Mouse (Mus musculus) hindbrain, embryonic 10.5 days (tissue): Measurements from ENCODE around the gene Unc93b1. TPM values are rescaled to one million over a fixed set of nuclear protein-coding genes. Genes with fewer than 3 reads are reported as not detected.

Source experiments
- DNase-seq: peaks from one replicate; pipeline ENCODE4 v3.0.0-alpha.2; 2017; ENCODE audit warnings: low spot score
- H3K27ac ChIP-seq: fragments of 300-500 bp; sonication (generic); 2 replicates; pipeline ENCODE4 v1.5.1; 2016; ENCODE audit warnings: mild to moderate bottlenecking, moderate library complexity
- H3K27me3 ChIP-seq: fragments of 300-500 bp; sonication (generic); 2 replicates; pipeline ENCODE4 v1.6.1; 2016; ENCODE audit warnings: mild to moderate bottlenecking; ENCODE audit not compliant: poor library complexity, insufficient read depth, severe bottlenecking
- H3K36me3 ChIP-seq: fragments of 300-500 bp; sonication (generic); 2 replicates; pipeline ENCODE4 v1.6.1; 2016; ENCODE audit warnings: mild to moderate bottlenecking, moderate library complexity
- H3K4me1 ChIP-seq: fragments of 300-500 bp; sonication (generic); replicated peaks from 2 replicates; pipeline ENCODE4 v1.6.1; 2016; ENCODE audit warnings: mild to moderate bottlenecking
- H3K4me3 ChIP-seq: fragments of 300-500 bp; sonication (generic); 2 replicates; pipeline ENCODE4 v1.5.1; 2016; ENCODE audit warnings: mild to moderate bottlenecking, moderate library complexity
- H3K9me3 ChIP-seq: fragments of 300-500 bp; sonication (generic); 2 replicates; pipeline ENCODE4 v1.6.1; 2016; ENCODE audit warnings: mild to moderate bottlenecking, moderate library complexity
- WGBS: fragments of 180-500 bp; shearing (Covaris S2); methylation state at CpG from one replicate; pipeline ENCODE4 v1.1.7; 2016; 5-methylcytosine and 5-hydroxymethylcytosine counted together
- polyA plus RNA-seq: library from polyadenylated mRNA; unstranded; fragments of >200 nt; fragmentation: Nextera tagmentation; extraction: Ambion mirVana; gene quantifications from 2 replicates; pipeline ENCODE4 v1.2.1, GENCODE M21; 2016

Gene Unc93b1
- polyA plus RNA-seq, 1 experiment from 2014 or later = 8.8 TPM

DNA sequence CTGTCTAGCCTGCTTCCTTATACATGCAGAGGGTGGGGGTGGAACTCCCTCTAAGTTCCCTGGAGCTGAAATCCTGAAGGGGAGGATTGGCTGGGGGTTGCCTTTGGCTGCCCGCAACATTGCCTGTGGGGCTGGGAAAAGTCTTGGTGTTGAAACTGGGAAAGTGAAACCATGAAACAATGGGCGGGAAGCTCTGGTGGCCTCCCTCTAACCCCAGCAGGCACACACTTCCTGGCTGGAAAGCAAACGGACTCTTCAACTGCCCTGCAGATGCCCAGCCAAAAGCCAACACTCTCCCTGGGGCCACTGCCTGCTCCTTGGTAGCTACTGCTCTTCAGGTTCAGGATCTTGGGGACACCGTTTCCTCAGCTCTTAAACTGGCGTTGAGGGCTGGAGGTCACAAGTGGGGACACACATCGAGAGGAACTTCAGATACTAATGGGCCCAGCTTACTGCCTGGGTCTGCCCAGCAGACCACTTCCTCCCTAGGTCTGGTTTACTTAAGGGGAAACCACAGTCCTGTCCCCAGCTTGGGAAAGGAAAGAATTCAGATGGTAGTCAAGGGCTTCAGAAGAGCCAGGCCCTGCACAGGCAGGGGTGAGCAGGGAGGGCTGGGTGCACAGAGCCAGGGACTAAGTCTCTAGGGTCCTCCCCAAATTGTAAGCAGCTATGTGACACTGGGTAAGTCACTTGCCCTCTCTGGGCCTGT is 29.6 kb upstream of the Unc93b1 start:
- Histone ChIP-seq H3K27me3 (peaks cover 9% of the 10 kb centered on the region; the same call in 1 of the 2 replicates), H3K27ac (peak overlapping the region; percentile 73), H3K9me3 (no peaks in the 10 kb centered on the region), H3K36me3 (peaks cover 48% of the 10 kb centered on the region), H3K4me3 (peak overlapping the region; percentile 53), H3K4me1 (peaks cover 47% of the 10 kb centered on the region)
- 48% methylated on average over 6 of the region's 6 CpGs for WGBS
- peak; percentile 34 for DNase-seq

DNA sequence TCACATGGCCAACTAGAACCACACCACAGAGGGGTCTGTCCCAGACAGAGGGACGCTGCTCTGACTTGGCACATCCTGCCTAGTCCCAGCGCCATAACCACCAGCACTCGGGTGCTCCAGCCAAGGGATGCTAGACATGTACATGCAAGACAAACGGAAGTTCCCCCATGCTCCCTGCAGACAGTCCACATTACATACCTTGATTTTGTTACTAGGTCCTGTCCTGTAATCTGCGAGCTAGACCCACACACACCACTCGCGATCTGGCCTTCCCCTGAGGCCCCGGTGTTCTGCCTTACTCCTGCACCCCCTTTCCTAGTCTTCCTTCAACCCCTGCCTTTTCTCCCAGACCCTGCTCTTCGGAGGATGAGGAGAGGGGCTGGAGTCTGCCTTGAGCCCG is 28.7 kb upstream of the Unc93b1 start:
- Histone ChIP-seq H3K27ac (peak overlapping the region; percentile 83), H3K27me3 (peaks cover 9% of the 10 kb centered on the region; the same call in 1 of the 2 replicates), H3K4me1 (peaks cover 47% of the 10 kb centered on the region), H3K4me3 (peak overlapping the region; percentile 53), H3K9me3 (no peaks in the 10 kb centered on the region), H3K36me3 (peaks cover 56% of the 10 kb centered on the region)
- 42% methylated on average over 10 of the region's 10 CpGs for WGBS
- DNase-seq = no peak

DNA sequence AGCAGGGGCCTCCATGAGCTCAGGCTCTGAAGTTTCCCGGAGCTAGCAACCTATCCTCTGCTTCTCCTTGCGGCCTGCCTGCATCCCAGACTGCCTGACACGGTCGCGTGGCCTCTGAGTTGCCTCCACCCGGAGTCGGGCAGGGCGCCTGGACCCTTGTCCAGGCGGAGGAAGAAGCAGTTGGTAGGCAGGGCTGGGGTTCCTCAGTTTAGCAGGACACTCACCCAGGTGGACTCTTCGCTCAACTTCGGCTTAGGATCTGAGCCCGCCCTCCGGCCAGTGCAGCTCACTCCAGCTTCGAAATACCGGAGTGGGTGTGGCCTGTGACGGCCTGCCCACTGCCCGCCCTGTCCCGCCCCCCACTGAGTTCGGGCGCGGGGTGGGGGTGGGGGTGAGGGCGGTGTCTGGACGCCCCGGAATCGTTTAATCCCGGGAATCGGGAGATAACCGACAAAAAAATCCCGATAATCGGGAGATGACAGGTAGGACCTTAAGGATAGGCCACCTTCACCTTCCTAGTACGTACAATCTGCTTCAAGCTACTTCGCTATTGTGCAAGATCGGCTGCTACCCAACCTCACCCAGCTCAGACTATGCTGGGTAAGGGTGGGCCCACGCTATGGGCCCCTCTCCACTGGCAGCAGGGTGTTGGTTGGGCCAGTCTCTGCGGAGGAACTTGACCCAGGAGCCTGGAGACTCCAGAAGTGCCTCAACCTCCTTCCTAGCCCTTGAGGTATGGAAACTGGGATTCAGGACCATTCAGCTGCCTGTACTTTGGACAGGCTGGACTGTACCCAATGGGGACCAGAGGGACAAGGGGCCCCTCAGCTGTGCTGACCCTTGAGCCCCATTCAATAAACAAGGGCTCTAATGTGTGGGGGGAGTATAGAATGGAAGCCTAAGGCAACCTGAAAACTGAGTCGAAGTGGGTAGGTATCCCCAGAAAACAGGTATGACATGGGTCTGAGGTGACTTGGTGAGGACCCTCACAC is 27.9 kb upstream of the Unc93b1 start, which contains the start of gene Tcirg1:
TSS of gene Tcirg1 (minus strand) at position 339 of the 992 bp plus-strand sequence.
- H3K4me1 ChIP-seq = peaks cover 55% of the 10 kb centered on the region
- peak within 1 kb of the TSS; percentile 83 for H3K27ac ChIP-seq
- H3K4me3 ChIP-seq = peak within 1 kb of the TSS; percentile 53
- H3K27me3 ChIP-seq = peaks cover 9% of the 10 kb centered on the region; the same call in 1 of the 2 replicates
- H3K9me3 ChIP-seq = no peaks in the 10 kb centered on the region
- peaks cover 50% of the 10 kb centered on the region for H3K36me3 ChIP-seq
- DNase-seq = peak; percentile 67
- WGBS = 6% methylated on average over 36 of the region's 36 CpGs

DNA sequence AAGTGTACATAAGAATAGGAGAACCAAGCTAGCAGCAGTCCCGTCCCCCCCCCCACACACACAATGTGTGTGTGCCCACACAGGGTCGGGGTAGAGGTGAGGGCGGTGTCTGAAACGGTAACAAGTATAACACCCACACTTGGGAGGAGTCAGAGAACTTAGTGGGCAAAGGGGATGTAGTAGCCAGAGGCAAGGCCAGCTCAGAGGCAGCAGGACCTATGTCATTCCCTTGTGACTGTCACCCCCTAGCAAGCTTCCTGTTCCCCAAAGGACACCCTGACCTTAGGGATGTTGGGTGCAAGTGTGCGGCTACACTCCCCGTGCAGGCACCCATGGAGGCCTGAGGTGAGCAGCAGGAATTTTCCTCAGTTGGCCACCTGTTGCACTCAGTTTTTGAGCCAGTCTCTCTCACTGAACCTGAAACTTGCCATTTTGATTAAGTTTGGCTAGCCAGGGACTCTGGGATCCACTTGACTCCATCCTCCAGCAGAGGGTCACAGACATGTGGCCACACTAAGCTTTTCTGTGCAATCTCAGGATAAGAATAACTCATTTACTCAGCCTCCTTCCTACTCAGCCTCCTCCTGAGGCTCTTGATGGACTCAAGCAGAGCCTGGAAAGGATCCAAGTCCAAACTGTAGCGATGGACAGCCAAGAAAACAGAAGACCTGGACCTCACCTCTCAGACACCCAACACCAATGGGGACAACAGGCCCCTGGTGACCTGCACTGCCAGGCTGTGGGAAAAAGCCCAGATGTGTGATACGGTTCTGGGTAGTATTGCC is 26.9 kb upstream of the Unc93b1 start:
- Histone ChIP-seq H3K27me3 (peaks cover 9% of the 10 kb centered on the region; the same call in 1 of the 2 replicates), H3K36me3 (peaks cover 40% of the 10 kb centered on the region), H3K4me1 (peaks cover 52% of the 10 kb centered on the region), H3K4me3 (no peak overlapping the region), H3K9me3 (no peaks in the 10 kb centered on the region), H3K27ac (0 out of 2 replicates have a peak overlapping the region, but pooled peaks have one; percentile 83)
- no peak for DNase-seq
- 80% methylated on average over 8 of the region's 8 CpGs for WGBS

DNA sequence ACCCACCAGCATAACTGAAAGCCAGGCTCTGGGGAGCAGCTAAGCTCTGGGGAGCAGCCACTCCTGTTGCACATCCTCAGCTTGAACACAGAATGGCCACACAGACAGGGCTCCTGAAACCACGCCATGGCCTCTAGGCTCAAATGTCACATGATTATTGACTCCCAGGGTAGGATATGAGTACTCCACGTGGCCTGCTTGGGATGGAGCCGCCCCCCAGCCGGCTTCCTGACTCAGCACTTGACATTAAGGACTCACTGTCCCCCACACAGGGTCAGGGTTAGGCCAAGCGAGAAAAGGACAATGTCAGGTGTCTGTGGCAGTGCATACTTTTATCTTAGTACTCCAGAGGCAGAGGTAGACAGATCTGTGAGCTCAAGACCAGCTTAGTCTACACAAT is 24.8 kb upstream of the Unc93b1 start:
- Histone ChIP-seq H3K4me1 (peaks cover 47% of the 10 kb centered on the region), H3K36me3 (peaks cover 35% of the 10 kb centered on the region), H3K27ac (no peak overlapping the region), H3K9me3 (no peaks in the 10 kb centered on the region), H3K27me3 (peaks cover 9% of the 10 kb centered on the region; the same call in 1 of the 2 replicates), H3K4me3 (no peak overlapping the region)
- no peak for DNase-seq
- WGBS = 82% methylated on average over 5 of the region's 5 CpGs

DNA sequence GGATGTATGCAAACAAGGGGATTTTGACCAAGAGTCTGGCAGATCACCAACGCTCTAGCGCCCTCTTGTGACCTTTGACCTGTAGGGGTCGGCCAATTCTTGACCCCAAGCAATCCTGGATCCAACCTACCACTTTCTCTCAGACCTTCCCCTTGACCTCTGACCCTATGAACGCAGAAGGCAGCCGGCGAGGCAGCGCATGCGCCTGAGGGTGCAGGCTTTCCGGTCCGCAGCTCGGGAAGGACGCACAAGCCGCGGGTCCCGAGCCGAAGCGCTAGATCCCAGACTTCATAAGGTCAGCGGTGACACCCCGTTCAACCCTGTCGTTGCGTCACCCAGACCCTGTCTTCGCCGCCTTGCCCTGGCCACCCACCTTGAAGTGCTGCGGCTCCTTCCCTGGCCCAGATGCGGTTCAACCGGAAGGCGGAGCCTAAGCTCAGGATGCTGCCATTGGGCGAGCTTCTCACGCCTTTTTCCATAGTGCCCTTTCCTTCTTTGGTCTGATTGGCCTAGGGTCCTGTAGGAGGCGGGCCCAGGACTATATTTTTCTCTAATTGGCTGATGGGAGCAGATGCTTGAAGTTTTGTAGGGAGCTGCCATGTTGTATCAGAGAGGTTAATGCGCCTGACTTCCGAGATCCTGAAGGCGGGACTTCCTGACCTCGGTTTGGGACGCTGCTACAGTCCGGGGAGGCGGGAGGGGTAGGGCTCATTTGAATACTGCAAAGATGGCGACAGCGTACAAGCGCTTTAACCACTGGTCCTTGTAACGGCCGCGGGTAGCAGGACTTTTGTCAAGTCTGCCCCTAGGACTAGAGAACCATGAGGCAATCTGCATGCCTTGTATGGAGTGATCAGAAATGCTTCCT is 22.4 kb upstream of the Unc93b1 start, which contains the start of gene Ndufs8:
TSS of gene Ndufs8 (minus strand) at position 438 of the 868 bp plus-strand sequence.
- H3K9me3 ChIP-seq = no peaks in the 10 kb centered on the region
- under 1% methylated on average over 43 of the region's 43 CpGs for WGBS

DNA sequence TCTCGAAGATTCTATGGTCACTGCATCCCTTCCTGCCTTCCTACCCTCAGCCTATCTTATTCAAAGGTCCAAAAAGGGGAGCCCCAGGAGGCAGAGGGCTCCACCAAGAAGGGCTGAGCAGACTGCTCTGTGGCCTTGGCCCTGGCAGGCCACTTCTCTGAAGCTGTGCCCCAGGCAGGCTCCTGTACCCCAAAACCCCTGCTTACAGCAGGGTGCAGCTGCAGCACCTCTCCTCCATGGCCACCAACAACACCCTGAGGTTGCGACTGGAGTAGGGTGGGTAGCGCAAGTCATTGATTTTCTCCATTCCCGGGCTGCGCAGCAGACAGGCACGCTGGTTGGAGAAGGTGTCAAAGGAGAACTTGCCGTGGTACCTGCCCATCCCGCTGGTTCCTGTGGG is 21.3 kb upstream of the Unc93b1 start:
- 90% methylated on average over 8 of the region's 8 CpGs for WGBS
- Histone ChIP-seq H3K4me3 (peak overlapping the region; percentile 67), H3K36me3 (peaks cover 25% of the 10 kb centered on the region), H3K27me3 (no peaks in the 10 kb centered on the region), H3K4me1 (peaks cover 26% of the 10 kb centered on the region), H3K27ac (peak overlapping the region; percentile 91), H3K9me3 (no peaks in the 10 kb centered on the region)
- DNase-seq = no peak

More for the DNA sequence above, 22.4 kb upstream of the Unc93b1 start, which contains the start of gene Ndufs8:
- peaks cover 35% of the 10 kb centered on the region for H3K36me3 ChIP-seq
- DNase-seq = peak; percentile 96
- no peaks in the 10 kb centered on the region for H3K27me3 ChIP-seq
- H3K4me3 ChIP-seq = peak within 1 kb of the TSS; percentile 67
- peak within 1 kb of the TSS; percentile 91 for H3K27ac ChIP-seq
- peaks cover 24% of the 10 kb centered on the region for H3K4me1 ChIP-seq

DNA sequence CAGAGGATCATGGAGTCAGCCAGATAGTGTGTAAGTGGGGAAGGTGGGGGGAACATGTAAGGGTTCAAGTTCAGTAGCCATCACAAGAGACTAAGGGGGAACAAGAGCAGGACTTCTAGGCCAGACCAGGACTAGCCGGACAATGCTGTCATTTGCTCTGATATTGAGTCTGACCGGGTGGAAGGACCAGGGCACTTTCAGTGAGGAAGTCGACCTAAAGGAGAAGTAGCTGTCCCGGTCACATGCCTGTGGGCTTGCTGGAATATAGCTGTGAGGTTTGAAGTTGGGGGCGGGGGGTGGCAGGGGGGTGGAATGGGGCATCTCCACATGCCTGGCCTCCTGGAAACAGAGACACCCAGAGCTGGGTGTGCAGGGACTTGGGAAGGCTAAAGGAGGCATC is 20.5 kb upstream of the Unc93b1 start:
- H3K27ac ChIP-seq = no peak overlapping the region
- H3K9me3 ChIP-seq = no peaks in the 10 kb centered on the region
- peaks cover 34% of the 10 kb centered on the region for H3K4me1 ChIP-seq
- peaks cover 16% of the 10 kb centered on the region for H3K36me3 ChIP-seq
- 93% methylated on average over 5 of the region's 5 CpGs for WGBS
- H3K27me3 ChIP-seq = no peaks in the 10 kb centered on the region
- no peak overlapping the region for H3K4me3 ChIP-seq
- DNase-seq = no peak

DNA sequence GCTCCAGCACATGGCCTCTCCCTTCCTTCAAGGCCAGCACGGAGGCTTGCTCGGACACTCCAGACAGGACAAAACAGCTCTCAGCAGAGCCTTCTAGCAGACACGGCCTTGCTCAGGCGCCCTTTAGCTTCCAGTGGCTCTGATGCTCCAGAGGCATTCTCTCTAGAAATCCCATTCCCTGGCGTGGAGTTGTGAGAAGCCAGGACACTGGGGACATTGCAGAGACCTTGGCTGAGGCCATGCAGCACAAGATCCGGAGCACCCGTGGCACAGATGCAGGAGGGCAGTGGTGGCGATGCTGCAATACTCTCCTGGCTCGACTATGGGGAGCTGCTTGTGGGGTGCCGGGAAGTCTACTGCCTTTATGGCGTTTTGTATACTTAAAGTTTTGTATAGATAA is 18.3 kb upstream of the Unc93b1 start:
- Histone ChIP-seq H3K36me3 (no peaks in the 10 kb centered on the region), H3K27ac (no peak overlapping the region), H3K4me1 (peaks cover 32% of the 10 kb centered on the region), H3K27me3 (no peaks in the 10 kb centered on the region), H3K9me3 (no peaks in the 10 kb centered on the region), H3K4me3 (no peak overlapping the region)
- DNase-seq = no peak
- WGBS = 77% methylated on average over 11 of the region's 11 CpGs

DNA sequence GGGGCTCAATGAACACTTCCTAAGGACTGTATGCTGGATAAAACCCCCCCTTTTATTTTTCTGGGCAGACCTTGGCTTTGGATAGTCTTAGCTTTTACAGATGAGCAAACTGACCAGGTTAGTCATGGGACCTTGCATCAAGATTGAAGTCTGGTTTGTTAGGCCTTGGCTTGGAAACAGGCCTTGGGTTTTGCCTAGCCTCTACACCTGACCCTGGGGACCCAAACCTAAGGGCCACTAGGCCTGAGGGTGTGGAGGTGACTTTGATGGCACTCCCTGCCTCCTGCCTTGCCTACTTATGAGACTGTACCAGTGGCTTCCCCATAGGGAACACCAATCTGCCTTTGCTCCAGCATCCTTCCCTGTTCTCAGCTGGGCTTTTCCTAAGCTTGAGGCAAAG is 15.1 kb upstream of the Unc93b1 start:
- H3K27me3 ChIP-seq = no peaks in the 10 kb centered on the region
- no peaks in the 10 kb centered on the region for H3K9me3 ChIP-seq
- no peak overlapping the region for H3K27ac ChIP-seq
- peaks cover 30% of the 10 kb centered on the region for H3K4me1 ChIP-seq
- H3K4me3 ChIP-seq = no peak overlapping the region
- DNase-seq = no peak
- no peaks in the 10 kb centered on the region for H3K36me3 ChIP-seq

DNA sequence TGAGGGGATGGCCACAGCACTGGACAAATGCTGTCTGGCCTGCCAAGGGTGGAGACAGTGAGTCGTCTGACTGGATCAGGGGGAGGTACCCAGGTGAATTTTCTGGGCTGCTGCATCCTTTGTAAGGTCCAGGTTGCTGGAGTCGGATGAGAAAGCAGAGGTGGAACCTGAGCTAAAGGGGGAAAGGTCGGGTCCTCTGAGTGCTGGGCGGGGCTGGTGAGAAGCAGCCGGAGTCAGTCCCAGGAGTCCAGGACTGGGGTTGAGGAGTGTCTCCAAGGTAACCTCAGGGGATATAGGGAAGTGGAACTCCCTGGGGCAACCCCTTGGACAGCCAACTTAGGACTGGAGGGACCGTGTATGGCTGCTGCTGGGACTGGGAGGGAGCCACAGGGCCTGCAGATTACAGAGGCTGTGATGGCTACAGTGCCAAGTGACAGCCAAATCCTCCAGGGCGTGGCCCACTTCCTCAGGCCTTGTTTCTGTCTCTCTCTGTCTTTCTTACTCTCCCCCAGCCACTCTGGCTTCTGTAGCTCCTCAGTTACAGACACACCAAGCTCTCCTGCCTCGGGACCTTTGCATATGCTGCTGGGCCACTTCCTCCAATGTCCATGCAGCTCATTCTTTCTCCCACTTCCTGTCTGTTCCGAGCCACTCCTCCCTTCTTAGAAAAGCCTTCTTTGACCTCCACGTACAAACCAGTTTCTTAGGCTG is 12.2 kb upstream of the Unc93b1 start:
- Histone ChIP-seq H3K36me3 (no peaks in the 10 kb centered on the region), H3K27ac (peak overlapping the region; percentile 62), H3K9me3 (no peaks in the 10 kb centered on the region), H3K4me3 (no peak overlapping the region), H3K27me3 (no peaks in the 10 kb centered on the region), H3K4me1 (peaks cover 41% of the 10 kb centered on the region)
- WGBS = 64% methylated on average over 10 of the region's 10 CpGs
- DNase-seq = no peak
